Mouse (Mus musculus): ENCODE measurements around the gene Nfia. TPM values are rescaled to one million over a fixed set of nuclear protein-coding genes. Genes with fewer than 3 reads are reported as not detected.

Gene Nfia
- total RNA-seq, 2 experiments from 2014 or later, result 104 to 117 TPM

DNA sequence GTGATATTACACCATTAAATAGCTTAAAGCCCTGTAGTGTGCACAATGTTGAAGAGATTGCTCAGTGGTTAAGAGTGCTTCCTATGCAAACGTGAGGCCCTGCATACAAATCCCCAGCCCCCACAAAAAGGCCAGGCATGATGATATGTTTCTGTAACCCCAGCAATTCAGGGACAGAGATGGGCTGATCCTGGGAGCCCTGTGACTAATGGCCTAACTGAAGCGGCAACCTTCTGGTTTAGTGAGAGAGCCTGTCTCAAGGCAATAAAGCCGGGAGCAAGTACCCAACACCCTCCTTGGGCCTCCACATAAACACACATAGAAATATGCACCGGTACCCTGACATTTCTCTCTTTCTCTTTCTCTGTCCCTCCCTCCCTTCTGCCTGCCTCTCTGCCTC, 153.1 kb downstream of the Nfia start:
- DNase-seq (ENCODE audit: extremely low spot score in 1 of 2, low spot score in 1 of 2), result no peak

DNA sequence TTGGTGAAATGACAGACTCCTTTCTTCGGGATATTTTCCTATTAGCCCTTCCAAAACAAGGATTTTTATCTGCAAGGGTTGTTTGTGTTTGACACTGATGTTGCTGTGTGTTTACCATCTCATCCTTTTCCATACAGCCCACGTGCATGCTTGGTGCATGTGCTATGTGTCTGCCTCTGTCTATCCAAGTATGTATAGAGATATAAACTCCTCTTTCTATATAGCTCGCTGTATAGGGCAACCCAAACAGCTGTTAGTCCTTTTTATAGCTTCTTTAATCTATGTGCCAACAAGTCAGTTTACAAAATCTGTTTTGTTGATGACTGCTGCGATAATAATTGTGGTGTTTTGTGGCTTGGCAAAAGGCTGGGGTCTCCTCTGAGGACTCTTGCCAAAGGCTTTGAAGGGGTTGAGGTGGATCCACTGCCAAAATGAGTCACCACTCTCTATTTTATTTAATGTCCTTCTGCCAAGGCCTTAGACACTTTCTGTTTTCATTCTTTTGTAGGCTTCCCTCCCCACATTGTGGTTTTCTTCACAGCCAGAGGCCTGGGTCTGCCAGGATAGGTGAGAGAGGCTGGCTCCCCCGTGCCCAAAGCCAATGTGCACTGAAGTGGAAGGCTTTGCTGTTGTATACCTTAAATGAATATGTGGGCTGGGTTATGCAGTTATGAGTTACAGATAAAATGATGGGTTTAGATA, 154.2 kb downstream of the Nfia start:
- DNase-seq (ENCODE audit: extremely low spot score in 1 of 2, low spot score in 1 of 2), result no peak

DNA sequence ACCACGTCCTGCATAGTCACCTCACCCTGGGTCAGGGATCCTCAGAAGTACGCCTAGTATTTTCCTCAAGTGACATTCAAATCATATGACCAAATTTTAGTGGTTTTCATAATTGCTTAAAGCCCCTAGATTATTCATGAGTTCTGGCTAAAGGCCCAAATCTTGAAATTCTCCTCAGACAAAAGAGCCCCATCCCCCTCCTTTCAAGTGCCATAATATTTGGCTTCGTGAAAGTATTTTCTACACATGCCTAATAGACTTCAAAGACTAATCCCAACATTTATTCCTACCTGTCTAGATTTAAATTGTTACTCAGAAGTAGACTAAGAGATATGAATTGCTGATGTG, 154.7 kb downstream of the Nfia start:
- no peak for DNase-seq (ENCODE audit: extremely low spot score in 1 of 2, low spot score in 1 of 2)

DNA sequence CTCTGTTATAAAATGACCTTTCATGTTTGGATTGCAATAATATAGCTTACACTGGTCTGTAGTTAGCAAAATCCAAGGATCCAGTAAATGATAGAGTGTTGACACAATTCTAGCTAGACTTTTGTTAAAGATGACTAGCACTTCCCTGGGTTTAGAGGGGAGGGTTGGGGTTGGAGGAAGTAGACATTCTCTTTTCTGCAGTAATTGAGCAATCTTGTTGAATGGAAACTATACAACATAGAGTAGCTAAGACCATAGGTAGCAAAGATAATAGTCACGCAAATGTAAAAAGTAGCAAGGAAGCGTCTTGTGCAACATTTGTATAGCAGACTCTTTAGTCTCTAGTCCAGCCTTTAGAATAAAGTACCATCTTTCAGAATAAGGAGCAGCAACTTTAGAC, 163.8 kb downstream of the Nfia start:
- no peak for DNase-seq (ENCODE audit: extremely low spot score in 1 of 2, low spot score in 1 of 2)

DNA sequence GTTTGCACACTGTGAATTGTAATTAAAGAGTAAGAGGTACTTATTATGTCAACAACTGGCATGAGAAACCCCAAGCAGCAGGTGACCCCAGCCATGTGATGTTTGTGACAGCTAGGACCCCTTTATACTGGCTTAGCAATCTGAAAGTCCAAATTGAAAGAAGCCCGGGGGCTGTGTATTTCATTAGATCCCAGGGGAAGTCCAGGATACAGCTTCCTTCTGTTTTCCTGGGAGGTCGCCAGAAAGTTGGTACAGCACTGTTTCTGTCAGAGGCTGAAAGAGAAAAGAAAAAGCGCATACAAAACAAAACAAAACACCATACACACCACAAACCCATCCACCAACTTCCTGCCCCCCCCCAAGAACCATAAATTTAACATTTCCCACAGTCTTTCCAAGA, 164.4 kb downstream of the Nfia start:
- no peak for DNase-seq (ENCODE audit: extremely low spot score in 1 of 2, low spot score in 1 of 2)

DNA sequence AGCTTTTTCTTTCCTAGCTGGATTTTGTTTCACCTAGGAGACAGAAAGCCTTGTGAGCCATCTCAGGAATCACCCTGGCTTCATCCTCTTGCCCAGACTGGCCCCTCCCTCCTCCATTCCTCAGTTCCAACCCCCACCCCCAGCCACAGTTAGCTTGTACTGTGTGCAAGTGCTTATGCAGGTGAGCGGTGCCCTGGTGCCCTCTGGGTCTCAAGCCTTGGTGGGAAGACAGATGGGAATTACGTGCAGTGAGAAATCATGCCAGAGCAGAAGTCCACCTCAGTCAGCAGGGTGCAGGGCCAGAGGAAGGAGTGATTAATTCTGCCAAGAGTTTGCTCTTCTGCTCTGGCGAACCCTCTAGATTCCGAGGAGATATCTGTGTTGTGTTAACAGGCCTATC, 167.0 kb downstream of the Nfia start:
- no peak for DNase-seq (ENCODE audit: extremely low spot score in 1 of 2, low spot score in 1 of 2)

DNA sequence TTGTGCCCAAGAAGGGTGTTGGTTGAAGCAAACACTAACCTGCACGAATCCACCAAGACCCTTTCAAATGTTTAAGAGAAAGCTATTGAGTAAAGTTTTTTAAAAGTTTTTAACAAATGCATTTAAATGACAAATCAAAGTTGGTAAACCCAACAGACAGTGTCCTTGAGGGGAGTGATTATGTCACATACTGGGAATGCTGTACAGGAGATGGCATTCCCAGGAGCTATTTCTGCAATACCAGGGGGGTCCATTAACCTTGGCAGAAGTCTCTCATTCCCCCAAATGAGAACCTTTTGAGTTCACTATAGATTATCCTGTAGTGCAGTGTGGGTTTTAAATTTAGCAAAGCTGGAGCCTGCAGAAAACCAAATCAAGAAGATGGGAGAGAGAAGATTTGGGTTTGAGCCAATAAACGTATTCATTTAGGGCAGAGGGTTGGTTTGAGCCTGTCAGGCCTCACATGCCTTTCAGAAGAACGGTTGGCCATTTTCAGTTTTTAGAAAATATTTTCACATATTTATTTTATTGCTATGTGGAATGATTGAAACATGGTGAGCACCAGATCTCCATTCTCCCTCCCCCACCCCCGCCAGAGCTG, 167.5 kb downstream of the Nfia start:
- DNase-seq (ENCODE audit: extremely low spot score in 1 of 2, low spot score in 1 of 2), result no peak

DNA sequence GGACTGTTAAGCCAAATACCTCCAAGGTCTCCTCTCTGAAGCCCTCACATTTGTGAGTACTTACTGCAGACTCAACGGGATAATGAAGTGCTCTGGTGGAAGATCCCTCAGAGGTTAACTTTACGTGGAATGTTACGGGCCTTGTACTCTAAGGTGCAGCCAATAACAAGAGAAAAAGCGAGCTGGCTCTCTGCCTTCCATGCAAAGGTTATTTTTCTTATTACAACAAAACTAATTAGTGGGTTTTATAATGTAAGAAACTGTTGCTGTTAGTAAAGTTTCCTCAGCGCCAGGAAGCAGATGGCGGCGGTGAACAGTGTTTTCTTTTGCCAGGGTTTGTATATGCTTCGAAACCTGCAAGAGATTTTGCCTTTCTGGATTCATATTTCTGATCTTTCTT, 169.1 kb downstream of the Nfia start:
- no peak for DNase-seq (ENCODE audit: extremely low spot score in 1 of 2, low spot score in 1 of 2)

DNA sequence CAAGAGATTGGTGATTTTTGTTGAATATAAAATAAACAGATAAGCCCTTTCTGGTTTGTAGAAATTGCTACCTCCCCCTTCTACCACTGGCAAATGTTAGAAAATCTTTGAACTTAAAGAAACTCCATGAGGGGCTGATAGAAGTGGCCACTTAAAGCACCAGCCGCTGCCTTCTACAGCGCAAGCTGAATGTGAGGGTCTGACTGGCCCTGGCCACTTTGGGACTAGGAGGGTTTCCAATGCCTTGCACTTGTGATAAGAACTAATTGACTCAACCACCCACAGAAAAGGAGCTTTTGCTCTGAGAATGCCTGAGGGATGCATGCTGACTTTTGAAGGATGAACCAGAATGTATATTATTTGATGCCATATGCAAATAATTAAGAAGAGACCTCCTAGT, 171.8 kb downstream of the Nfia start:
- DNase-seq (ENCODE audit: extremely low spot score in 1 of 2, low spot score in 1 of 2), result no peak

DNA sequence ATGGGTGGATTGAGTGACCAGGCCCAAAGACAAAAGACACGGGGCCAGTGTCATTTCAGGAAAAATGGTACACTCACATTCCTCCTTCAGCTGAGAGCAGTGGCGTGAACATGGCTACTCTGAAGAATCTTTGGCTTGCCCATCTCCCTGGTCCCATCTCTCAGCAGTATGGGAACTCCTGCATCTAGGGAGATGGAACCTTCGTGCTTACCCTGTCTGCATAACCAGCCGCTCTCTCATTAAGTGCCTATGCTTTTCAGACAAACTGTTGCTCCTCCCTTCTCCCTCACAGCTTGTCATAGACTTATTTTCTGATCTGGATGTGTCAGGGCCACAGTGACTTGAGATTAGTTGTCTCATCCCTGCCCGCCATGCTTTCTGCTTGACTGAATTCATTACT, 174.9 kb downstream of the Nfia start:
- DNase-seq (ENCODE audit: extremely low spot score in 1 of 2, low spot score in 1 of 2), result no peak

DNA sequence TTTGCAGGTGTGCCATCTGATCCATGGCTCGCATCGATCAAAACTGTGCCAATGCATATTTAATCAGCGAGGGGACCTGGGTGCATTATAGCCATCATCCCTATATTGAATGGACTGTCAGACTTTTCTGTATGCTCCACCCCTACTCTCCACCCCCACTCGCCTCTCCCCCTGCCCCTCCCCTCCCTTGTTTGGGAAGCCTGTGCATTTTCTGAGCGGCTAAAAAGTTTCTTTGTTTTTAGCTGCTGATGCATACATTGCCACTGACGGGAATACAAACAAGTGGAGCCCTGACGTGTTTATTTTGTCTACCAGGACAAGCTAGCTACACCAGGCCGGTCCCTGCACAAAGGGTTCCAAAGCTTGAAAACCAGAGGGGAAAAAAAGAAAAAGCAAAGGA, 175.7 kb downstream of the Nfia start:
- DNase-seq (ENCODE audit: extremely low spot score in 1 of 2, low spot score in 1 of 2), result no peak

DNA sequence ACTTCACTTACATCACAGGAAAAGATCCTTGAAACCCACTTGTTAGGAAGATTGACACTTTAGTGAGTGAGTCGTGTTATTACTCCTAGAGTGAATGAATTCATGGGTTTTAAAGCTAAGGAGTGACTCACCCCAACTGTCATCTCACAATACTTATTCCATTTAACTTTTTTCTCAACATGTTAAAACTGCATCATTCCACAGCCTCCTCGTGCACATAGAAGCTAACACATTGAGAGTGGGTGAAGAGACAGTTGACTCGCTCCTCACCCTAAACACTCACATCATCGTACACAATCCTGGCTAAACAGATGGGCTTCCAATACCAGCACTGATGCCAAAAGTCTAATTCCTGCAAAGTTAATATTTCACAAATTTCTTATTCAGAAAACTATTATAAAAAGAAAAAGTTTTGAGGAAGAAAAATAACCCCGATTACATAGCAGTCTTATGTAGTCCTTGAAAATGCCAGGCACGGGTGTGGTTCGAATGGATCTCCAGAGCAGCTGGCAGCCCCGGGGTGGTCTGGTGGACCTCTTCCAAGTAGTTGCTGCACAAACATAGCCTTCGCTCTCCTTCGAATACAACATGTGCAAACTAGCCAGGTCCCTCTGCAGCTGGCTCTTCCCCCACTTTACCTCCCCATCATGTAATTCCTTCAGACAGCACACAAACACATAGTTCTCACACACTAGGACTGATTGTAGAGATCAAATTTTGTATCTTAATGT, 178.0 kb downstream of the Nfia start:
- DNase-seq (ENCODE audit: extremely low spot score in 1 of 2, low spot score in 1 of 2), result no peak

DNA sequence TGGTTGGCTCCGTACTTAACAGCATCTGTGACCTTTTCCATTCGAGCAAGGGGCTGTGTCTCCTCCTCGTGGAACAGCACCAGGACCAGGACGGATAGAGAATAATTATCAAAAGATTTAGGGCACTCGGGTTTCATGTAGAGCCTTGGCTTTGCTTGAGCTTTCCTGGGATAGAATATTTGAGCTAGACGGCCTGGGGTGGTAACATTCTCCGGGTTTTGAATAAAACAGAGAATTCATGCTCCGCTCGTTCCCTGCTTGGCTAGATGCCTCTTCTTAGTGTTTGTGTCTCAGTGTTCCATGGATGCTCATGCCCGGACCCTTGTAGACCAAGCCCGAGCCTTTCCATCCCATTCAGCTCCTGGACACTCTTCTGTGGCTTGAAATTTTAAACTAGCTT, 181.4 kb downstream of the Nfia start:
- DNase-seq (ENCODE audit: extremely low spot score in 1 of 2, low spot score in 1 of 2), result no peak

DNA sequence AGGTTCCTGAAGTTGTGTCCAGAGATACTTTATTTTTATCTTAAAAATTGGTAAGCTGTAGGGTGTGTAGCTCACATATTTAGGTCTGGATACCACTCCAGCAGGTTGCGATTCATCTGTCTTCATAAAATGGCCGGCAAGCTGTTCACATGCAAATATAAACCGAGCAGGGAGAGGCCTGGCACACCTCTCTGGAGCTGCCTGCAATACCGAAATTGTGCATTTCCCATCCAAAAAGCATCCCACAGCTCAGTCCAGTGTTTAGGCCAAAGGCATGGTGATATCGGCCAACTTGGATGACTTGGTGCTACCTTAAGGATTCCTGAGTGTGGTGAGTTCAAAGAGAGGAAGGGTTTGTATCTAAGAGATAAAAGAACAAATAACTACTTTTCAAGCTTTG, 185.6 kb downstream of the Nfia start:
- DNase-seq (ENCODE audit: extremely low spot score in 1 of 2, low spot score in 1 of 2), result no peak

DNA sequence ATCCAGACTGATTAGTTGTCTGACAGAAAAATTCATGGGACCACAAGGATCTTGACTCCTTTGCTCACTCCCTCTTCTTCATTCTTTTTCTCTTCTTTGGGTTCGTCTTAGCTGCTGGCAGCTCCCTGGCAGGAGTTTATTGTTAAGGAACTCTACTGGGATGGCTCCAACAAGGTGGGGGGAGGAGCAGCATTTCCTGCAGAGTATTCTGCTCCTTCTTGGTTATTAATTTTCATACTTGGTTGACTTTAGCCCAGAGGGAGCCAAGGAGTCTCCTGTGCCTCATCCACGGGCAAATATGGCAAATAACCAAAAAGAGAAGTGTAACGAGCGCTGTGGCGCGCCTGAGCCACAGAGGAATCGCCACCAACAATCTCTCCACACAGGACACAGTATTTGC, 190.3 kb downstream of the Nfia start:
- DNase-seq (ENCODE audit: extremely low spot score in 1 of 2, low spot score in 1 of 2), result no peak

DNA sequence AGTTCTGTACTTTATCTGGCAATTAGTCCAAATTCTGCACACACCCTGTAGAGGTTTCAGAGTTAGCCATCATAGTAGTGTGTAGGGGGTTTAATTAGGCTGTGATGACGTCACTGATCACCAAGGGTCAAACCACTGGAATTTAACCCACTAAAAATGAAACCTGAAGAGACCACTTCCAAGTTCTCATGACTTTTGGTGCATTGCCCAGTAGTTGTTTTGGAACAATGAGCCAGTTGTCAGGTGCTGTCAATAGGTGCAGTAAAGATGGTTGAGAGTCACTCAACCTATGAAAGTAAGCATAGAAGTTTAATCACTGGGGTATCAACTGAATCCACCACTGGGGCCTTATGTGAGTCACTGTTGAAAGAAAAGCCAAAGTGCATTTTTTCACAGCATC, 191.4 kb downstream of the Nfia start:
- no peak for DNase-seq (ENCODE audit: extremely low spot score in 1 of 2, low spot score in 1 of 2)

DNA sequence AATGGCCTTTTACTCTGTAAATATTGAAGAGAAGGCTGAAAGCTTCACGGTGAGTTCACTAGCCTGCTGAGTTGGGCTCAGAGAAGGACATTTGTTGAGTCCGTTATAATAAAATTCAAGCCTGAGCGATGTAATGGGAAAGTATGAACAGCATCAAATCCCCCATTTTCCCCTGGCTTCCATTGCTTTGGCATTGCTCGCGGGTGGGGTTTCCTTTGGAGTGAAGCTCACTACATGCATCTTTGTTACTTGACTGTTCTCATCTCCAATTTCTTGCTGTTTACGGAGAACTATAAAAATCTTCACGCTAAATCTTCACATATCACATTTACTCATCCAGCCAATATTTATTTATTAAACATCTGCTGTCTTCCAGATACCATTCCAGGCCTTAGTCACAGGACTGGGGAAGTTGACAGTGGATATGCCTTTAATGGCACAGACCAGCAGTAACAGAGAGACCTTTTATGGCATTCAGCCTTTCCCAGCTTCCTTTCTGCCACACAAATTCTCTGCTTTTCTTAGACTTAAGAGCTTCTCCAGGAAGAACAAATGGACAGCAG, 196.3 kb downstream of the Nfia start:
- no peak for DNase-seq (ENCODE audit: extremely low spot score in 1 of 2, low spot score in 1 of 2)

DNA sequence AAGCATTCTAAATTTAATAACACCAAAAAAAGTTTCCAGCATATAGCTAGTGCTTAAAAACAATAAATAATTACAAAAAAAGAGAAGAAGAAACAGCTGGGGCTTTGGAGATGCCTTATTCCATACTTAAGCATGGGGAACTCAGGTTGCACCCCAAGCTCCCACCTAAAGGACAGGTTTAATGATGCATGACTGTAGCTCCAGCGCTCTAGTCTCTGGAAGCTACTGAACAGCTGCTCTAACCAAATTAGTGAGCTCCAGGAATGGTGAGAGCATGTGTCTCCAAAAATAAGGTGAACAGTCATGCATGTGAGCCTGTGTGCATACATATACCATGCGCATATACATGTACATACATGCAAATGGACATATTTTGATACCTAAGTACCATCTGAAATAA, 200.5 kb downstream of the Nfia start:
- DNase-seq (ENCODE audit: extremely low spot score in 1 of 2, low spot score in 1 of 2), result no peak

DNA sequence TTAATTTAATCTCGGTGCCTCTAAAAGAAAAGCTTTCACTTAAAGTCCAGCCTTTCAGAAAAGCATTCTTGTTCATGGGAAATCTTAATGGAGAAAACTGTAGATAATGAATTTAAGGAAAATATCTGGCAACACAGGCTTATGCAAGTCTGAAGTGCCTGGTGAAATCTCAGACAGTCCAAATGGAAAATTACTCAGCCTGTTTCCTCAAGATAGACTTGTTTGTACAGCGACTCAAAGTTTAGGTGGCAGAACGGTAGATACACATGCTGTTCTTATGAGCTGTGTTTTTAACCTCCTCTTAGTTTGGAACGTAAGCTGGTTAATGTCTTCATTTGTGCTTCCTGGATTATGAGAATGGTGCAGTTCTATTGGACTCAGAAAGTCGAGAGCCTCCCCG, 201.5 kb downstream of the Nfia start:
- DNase-seq (ENCODE audit: extremely low spot score in 1 of 2, low spot score in 1 of 2), result no peak

DNA sequence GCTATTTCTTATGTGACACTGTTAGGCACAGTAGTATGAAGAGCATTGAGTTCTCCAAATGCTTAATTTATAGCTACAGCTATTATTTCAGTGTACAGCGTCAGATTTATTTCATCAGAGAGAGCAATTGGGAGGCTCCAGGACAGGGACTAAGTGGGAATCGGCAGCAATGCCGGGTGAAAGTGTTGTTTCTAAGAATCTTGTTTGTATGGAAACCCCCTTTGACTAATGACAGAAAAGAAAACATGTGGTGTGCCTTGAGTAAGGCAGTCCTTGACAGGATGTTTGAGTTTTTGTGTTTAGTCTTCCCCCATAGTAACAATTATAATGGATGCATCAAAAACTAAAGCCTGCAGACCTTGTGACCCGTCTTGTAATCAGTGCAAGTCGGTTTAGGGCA, 204.4 kb downstream of the Nfia start:
- DNase-seq (ENCODE audit: extremely low spot score in 1 of 2, low spot score in 1 of 2), result no peak

DNA sequence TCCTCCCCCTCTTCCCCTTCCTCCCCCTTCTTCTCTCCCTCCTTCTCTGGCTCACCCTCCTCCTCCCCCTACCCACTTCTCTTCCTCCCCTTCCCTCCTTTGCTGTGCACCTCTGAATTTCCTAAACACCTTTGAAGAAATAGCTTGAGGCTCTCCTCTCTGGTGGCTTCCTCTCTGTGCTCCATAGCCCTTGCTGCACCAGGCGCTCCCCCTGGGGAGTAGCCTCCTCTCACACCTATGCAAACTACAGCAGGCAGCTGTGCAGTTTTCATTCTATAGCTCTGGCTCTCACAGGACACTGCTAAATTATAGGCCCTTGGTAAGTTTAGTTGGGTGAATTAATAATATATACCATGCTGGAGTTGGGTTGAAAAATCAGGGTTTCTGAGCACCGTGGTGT, 211.8 kb downstream of the Nfia start:
- no peak for DNase-seq (ENCODE audit: extremely low spot score in 1 of 2, low spot score in 1 of 2)

Measured in layer of hippocampus, postnatal 25 days (tissue).